Mouse (Mus musculus): ENCODE measurements around the gene Junb.

DNA sequence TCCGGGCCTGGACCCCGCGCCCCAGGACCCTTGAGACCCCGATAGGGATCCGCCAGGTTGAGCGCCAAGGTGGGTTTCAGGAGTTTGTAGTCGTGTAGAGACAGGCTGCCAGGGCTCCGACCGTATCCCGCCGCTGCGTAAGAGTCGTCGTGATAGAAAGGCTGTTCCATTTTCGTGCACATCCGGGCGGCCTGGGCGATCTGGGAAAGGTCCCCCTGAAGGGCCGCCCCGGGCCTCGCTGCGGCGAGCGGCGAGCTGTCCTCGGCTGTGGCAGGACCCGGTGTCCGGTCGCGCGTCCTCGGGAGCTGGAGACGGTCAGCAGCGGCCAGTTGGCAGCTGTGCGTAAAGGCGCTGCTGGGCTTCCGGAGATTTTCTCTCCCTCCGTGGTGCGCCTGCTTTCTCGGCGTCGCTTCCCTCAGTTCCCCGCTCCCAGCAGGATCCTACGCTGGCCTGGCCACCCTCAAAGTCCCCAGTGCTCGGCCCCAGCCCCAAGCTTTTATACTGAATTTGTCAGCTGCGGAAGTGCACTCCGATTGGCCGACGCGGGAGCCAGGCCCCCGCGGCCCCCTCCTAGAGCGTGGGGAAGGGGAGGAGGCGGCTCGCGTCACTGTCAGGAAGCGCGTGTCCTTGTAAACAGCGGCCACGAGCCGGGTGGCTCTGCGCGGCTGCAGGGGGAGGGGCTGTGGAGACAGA is at the start of gene Junb:
- TF ChIP-seq CTCF (IDR thresholded peaks at IDR 0.05; ENCODE audit: low read depth, low read length) (no peak), EP300 (IDR thresholded peaks at IDR 0.05; ENCODE audit: insufficient read depth, low read depth, low read length) (0 out of 2 replicates have a peak, but pooled peaks have one; percentile 43), POLR2A (IDR thresholded peaks at IDR 0.05; ENCODE audit: insufficient read depth, low read length) (peak; percentile 94)

Data from ES-Bruce4 (cell line).